Mouse (Mus musculus) ES-Bruce4 (cell line): ENCODE measurements around the gene Pla1a. TPM values are rescaled to one million over a fixed set of nuclear protein-coding genes. Genes with fewer than 3 reads are reported as not detected.

ENCODE experiments used
- H3K27ac ChIP-seq: 2 replicates; pipeline ENCODE4 v1.5.1; 2012; ENCODE audit warnings: low read length, inconsistent platforms; ENCODE audit not compliant: insufficient read depth
- H3K27me3 ChIP-seq: 2 replicates; pipeline ENCODE4 v1.6.1; 2012; ENCODE audit warnings: mild to moderate bottlenecking, low read length, inconsistent platforms; ENCODE audit not compliant: control insufficient read depth, poor library complexity, insufficient read depth, severe bottlenecking
- H3K36me3 ChIP-seq: 2 replicates; pipeline ENCODE4 v1.6.1; 2012; ENCODE audit warnings: inconsistent platforms, mild to moderate bottlenecking, low read length, moderate library complexity; ENCODE audit not compliant: control insufficient read depth, poor library complexity, insufficient read depth, severe bottlenecking
- H3K4me1 ChIP-seq: one replicate; pipeline ENCODE4 v1.8.1; 2011; ENCODE audit warnings: low read length; ENCODE audit not compliant: control insufficient read depth, insufficient read depth
- H3K4me3 ChIP-seq: 2 replicates; pipeline ENCODE4 v1.5.1; 2011; ENCODE audit warnings: low read depth, mild to moderate bottlenecking, low read length
- H3K9ac ChIP-seq: 2 replicates; pipeline ENCODE4 v1.6.1; 2012; ENCODE audit warnings: low read depth, mild to moderate bottlenecking, inconsistent platforms; ENCODE audit not compliant: poor library complexity, severe bottlenecking
- H3K9me3 ChIP-seq: replicated peaks from 2 replicates; pipeline ENCODE4 v1.6.1; 2012; ENCODE audit warnings: mild to moderate bottlenecking, low read length, inconsistent platforms; ENCODE audit not compliant: control insufficient read depth, poor library complexity, insufficient read depth, severe bottlenecking
- CTCF ChIP-seq: IDR thresholded peaks from one replicate; pipeline ENCODE4 v1.8.1; 2011; ENCODE audit warnings: low read depth, low read length
- EP300 ChIP-seq: IDR thresholded peaks from 2 replicates; pipeline ENCODE4 v1.6.1; 2011; ENCODE audit warnings: low read depth, low read length; ENCODE audit not compliant: insufficient read depth
- POLR2A ChIP-seq: IDR thresholded peaks from one replicate; pipeline ENCODE4 v1.8.1; 2011; ENCODE audit warnings: low read length; ENCODE audit not compliant: insufficient read depth
- polyA plus RNA-seq: library from polyadenylated mRNA; stranded (reverse); fragments of >200 nt; gene quantifications from 2 replicates; pipeline ENCODE4 v1.2.4, GENCODE M21; 2011; ENCODE audit warnings: low read depth; ENCODE audit not compliant: missing spikeins, insufficient read depth, insufficient read length

The Pla1a gene
- polyA plus RNA-seq, 1 experiment, result 1.9 TPM

GRCm38 (mm10) chr16:38368336-38368735, 64.6 kb downstream of the Pla1a start:
- no peak for TF ChIP-seq CTCF
- TF ChIP-seq POLR2A, result no peak
- TF ChIP-seq EP300, result no peak
- Histone ChIP-seq H3K36me3 (no peaks in the 10 kb centered on the region), H3K4me1 (no peaks in the 10 kb centered on the region), H3K27ac (no peak overlapping the region), H3K27me3 (no peaks in the 10 kb centered on the region), H3K9me3 (no peaks in the 10 kb centered on the region), H3K4me3 (no peak overlapping the region), H3K9ac (no peak overlapping the region)

- H3K9ac ChIP-seq, result no peak overlapping the region
- no peaks in the 10 kb centered on the region for H3K4me1 ChIP-seq
- no peaks in the 10 kb centered on the region for H3K36me3 ChIP-seq
- H3K27me3 ChIP-seq, result no peaks in the 10 kb centered on the region
- no peaks in the 10 kb centered on the region for H3K9me3 ChIP-seq
- TF ChIP-seq EP300, result no peak
- TF ChIP-seq CTCF, result no peak
- no peak for TF ChIP-seq POLR2A
- no peak overlapping the region for H3K27ac ChIP-seq
- H3K4me3 ChIP-seq, result no peak overlapping the region
Observed at GRCm38 (mm10) chr16:38366231-38366630, 66.7 kb downstream of the Pla1a start.

GRCm38 (mm10) chr16:38365390-38365789, 67.6 kb downstream of the Pla1a start:
- Histone ChIP-seq H3K27me3 (no peaks in the 10 kb centered on the region), H3K4me3 (no peak overlapping the region), H3K4me1 (no peaks in the 10 kb centered on the region), H3K36me3 (no peaks in the 10 kb centered on the region), H3K9ac (no peak overlapping the region), H3K9me3 (no peaks in the 10 kb centered on the region), H3K27ac (no peak overlapping the region)
- TF ChIP-seq CTCF (no peak), EP300 (no peak), POLR2A (no peak)

GRCm38 (mm10) chr16:38363657-38364056, 69.3 kb downstream of the Pla1a start:
- Histone ChIP-seq H3K36me3 (no peaks in the 10 kb centered on the region), H3K27ac (no peak overlapping the region), H3K4me1 (no peaks in the 10 kb centered on the region), H3K9ac (no peak overlapping the region), H3K9me3 (no peaks in the 10 kb centered on the region), H3K27me3 (no peaks in the 10 kb centered on the region), H3K4me3 (no peak overlapping the region)
- TF ChIP-seq EP300 (no peak), CTCF (no peak), POLR2A (no peak)

GRCm38 (mm10) chr16:38363256-38363595, 69.7 kb downstream of the Pla1a start:
- H3K27me3 ChIP-seq, result no peaks in the 10 kb centered on the region
- H3K36me3 ChIP-seq, result no peaks in the 10 kb centered on the region
- no peak overlapping the region for H3K27ac ChIP-seq
- no peak overlapping the region for H3K9ac ChIP-seq
- no peaks in the 10 kb centered on the region for H3K4me1 ChIP-seq
- no peak overlapping the region for H3K4me3 ChIP-seq
- no peaks in the 10 kb centered on the region for H3K9me3 ChIP-seq
- TF ChIP-seq CTCF, result no peak
- no peak for TF ChIP-seq EP300
- no peak for TF ChIP-seq POLR2A

GRCm38 (mm10) chr16:38362493-38363255, 70.3 kb downstream of the Pla1a start:
- H3K4me1 ChIP-seq, result no peaks in the 10 kb centered on the region
- no peak overlapping the region for H3K27ac ChIP-seq
- TF ChIP-seq CTCF, result no peak
- no peaks in the 10 kb centered on the region for H3K9me3 ChIP-seq
- H3K36me3 ChIP-seq, result no peaks in the 10 kb centered on the region
- H3K9ac ChIP-seq, result no peak overlapping the region
- H3K4me3 ChIP-seq, result no peak overlapping the region
- H3K27me3 ChIP-seq, result no peaks in the 10 kb centered on the region
